Mouse (Mus musculus) CH12.LX (cell line): Measurements from ENCODE around the gene Sgsh.

Experiments
- CTCF ChIP-seq, 2 experiments: IDR thresholded peaks in 1 of 2; conservative IDR thresholded peaks in 1 of 2; 2 replicates each; pipeline ENCODE4 v1.5.1; 2011 to 2012; ENCODE audit warnings: low read depth in 2 of 2, low read length in 2 of 2, improper control_type of control experiment in 1 of 2, inconsistent platforms in 1 of 2, mild to moderate bottlenecking in 1 of 2, moderate library complexity in 1 of 2
- E2F4 ChIP-seq: IDR thresholded peaks from 2 replicates; pipeline ENCODE4 v1.6.1; 2011; ENCODE audit warnings: low read depth, low read length, improper control_type of control experiment; ENCODE audit not compliant: insufficient replicate concordance
- MAFK ChIP-seq: IDR thresholded peaks from 2 replicates; pipeline ENCODE4 v1.6.1; 2011; ENCODE audit warnings: low read length, improper control_type of control experiment; ENCODE audit not compliant: insufficient replicate concordance
- POLR2A ChIP-seq: IDR thresholded peaks from 2 replicates; pipeline ENCODE4 v1.6.1; 2011; ENCODE audit warnings: low read depth, mild to moderate bottlenecking, improper control_type of control experiment, low read length
- TCF12 ChIP-seq: IDR thresholded peaks from 2 replicates; pipeline ENCODE4 v1.6.1; 2014; ENCODE audit warnings: low read depth, mild to moderate bottlenecking, inconsistent platforms, low read length, improper control_type of control experiment

- TF ChIP-seq TCF12 = no peak
- TF ChIP-seq MAFK = no peak
- no peak for TF ChIP-seq POLR2A
- no peak for TF ChIP-seq CTCF (conservative IDR thresholded peaks at IDR 0.05 in 1 of 2, IDR thresholded peaks at IDR 0.05 in 1 of 2; ENCODE audit: low read depth in 2 of 2, low read length in 2 of 2)
- no peak for TF ChIP-seq E2F4
Observed at GRCm38 (mm10) chr11:119386306-119386705, 31.0 kb upstream of the Sgsh start.
